Mouse (Mus musculus) erythroblast, adult 5-6 weeks (primary cell): ENCODE results near the gene Fgf7. TPM values are rescaled to one million over a fixed set of nuclear protein-coding genes. Genes with fewer than 3 reads are reported as not detected.

Experiments
- ATAC-seq: replicated peaks from 2 replicates; pipeline ENCODE4 v1.8.0; 2016; ENCODE audit warnings: moderate number of reproducible peaks, mild to moderate bottlenecking, moderate TSS enrichment, inconsistent platforms; ENCODE audit not compliant: poor library complexity, low FRiP score, severe bottlenecking
- total RNA-seq, 2 experiments: library from RNA; stranded (forward) in 1 of 2; stranded (reverse) in 1 of 2; fragments of 150-400 nt in 1 of 2; fragments of 200-764, 138-1000 nt in 1 of 2; gene quantifications; 2 replicates each; pipeline versions ENCODE4 v1.2.3 to v1.2.4; 2015 to 2017; ENCODE audit warnings: low replicate concordance in 2 of 2

The Fgf7 gene
- total RNA-seq (2015; ENCODE audit: low replicate concordance) (not detected in 2 replicates), total RNA-seq (2017; ENCODE audit: low replicate concordance) (not detected in 2 replicates)

GRCm38 (mm10) chr2:126034379-126035005 is at the start of gene Fgf7:
TSS of gene Fgf7 (plus strand) at chr2:126034658.
- ATAC-seq: no peak

GRCm38 (mm10) chr2:126002291-126002690 is 32.2 kb upstream of the Fgf7 start:
- ATAC-seq: no peak

- no peak for ATAC-seq
These were observed 28.4 kb upstream of the Fgf7 start for GRCm38 (mm10) chr2:126006088-126006487.

GRCm38 (mm10) chr2:126006742-126007141 is 27.7 kb upstream of the Fgf7 start:
- ATAC-seq: no peak

DNA sequence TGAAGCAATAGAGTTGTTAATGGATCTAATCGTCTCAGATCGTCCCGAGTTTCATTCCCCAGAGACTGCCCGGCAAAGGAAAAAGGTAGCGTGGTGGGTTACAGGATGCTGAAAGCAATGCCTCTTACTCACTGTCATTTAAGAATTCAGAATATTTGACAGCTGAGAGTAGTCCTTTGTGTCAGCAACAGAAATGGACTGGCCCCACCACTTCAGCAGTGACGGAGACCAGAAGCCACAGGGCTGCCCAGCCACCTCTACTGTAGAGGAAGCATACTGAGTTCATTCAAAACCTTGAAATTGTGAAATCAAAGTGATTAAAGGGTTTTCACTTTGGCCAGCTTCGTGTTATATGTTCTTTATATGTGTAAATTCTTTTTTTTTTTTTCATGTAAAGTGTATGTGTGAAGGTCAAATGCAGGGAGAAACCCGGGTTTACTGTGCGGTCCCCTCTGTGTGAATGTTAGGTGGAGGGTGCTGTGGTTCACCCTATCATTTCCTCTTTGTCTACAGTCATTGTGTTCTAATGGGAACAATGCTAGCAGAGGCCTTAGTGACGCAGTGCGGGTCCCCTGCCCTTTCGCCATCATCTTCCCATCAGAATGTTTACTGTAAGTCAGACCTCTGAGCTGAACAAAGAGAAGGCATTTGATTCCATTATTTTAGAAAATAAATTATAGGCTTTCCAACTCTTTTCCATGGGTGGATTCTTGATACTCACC is 19.3 kb upstream of the Fgf7 start:
- ATAC-seq: no peak

DNA sequence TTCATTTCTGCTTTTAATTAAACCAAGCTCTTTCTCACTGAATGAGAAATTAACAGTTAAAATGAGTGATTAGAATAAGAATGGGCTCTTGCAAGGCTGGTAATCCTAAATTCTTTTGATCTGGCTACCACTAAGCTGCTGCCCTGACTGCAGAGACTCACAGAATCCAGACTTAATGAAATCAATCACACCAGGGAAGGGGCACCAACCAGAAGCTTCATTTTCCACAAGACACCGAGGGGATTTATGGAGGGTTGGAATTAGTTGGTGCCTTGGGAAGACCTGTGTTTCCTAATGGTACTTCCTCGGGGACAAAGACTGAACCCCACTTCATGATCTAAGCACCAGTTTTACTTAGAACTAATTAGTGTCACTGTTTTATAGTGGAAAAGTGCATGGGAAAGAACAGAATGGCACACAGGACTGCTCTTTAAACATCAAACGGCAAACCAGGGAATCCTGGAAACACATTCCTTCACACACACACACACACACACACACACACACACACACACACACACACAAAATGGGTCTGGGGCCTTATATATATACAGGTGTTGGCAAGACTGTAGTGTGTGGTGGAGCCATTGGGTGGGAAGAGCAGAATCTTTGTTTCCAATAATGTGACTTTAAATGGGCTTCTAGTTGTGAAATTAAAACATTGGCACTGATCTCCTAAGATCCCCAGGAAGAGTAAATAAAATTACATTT is 18.5 kb upstream of the Fgf7 start:
- no peak for ATAC-seq

GRCm38 (mm10) chr2:126031186-126031900 is 3.1 kb upstream of the Fgf7 start:
- no peak for ATAC-seq

GRCm38 (mm10) chr2:126033114-126033972 is 1.1 kb upstream of the Fgf7 start:
- no peak for ATAC-seq

- ATAC-seq: no peak
These were observed 734 bp downstream of the Fgf7 start for GRCm38 (mm10) chr2:126035013-126035770.

DNA sequence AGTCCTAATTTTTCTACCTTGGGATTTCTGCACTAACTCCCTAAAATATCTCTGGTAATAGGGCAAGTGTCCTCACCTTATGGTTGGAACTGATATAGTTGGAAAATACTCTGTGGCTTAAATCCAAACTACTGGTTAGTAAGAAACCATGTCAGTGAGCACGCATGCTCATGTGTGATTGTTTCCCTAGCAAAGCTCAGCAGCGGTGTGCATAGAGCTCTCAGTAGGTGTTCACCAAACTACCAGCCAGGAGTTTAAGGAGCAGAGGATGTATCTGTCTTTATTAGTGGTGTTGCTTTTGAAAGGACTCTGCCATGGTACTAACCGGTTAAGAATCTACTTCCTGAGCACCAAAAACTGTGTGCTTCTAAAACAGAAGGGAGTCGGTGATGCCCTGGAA is 1.7 kb downstream of the Fgf7 start:
- ATAC-seq: no peak

- no peak for ATAC-seq
These were observed 4.0 kb downstream of the Fgf7 start for GRCm38 (mm10) chr2:126038221-126039000.

DNA sequence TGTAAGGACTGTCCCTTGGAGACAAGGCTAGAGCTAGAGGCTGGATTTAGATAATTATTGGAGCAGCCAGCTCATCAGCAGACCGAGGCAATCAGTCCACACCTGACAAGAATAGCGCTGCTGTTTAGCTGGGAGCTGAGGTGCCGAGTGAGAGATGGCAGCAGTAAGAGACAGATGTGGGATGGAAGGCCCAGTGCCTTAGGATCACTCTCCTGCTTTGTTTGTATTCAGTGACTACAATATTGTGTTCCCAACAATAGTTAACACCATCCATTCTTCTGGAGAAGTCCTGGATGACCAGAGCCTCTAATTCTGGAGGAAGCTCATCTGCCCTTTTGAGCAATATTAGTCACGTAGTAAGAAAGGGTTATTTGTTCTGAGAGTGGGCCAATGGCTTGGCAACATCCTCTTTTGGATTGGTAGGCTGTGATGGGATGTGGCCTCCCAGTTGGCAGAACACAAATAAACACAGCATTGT is 5.0 kb downstream of the Fgf7 start:
- ATAC-seq: no peak

DNA sequence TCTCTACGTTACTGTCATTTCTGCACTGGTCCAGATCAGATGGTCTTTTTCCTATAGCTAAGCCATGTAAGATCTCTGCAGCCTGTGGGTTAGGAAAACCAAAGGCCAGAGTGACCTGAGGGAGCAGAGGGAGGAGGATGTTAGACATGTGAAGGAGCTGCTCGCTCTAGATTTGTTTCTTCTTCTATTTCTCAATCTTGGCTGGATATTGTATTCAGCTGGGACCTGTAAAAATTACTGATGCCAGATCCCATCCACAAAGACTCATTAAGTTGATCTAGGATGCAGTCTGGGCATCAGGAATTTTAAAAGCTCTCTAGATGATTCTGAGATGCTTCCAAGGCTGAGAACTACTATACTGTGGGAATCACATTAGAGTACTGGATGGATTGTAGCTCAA is 6.2 kb downstream of the Fgf7 start:
- ATAC-seq: no peak

DNA sequence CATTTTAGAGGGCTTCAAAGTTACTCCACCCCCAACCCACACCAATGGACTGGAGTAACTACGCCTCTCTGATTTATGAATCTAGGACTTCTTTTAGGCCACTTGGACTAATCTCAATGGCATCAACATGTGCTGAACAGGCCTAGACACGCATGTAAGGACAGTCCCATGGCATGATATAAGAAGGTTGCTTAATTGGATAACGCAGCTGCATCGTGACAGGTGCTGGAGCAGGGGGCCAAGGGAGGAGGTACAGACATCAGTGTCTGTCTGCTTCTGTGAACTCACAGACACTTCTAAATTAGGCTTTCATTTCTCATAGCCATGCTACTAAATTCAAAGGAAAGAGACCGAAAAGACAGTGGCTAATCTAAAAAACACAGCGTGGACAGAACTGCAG is 6.8 kb downstream of the Fgf7 start:
- no peak for ATAC-seq

DNA sequence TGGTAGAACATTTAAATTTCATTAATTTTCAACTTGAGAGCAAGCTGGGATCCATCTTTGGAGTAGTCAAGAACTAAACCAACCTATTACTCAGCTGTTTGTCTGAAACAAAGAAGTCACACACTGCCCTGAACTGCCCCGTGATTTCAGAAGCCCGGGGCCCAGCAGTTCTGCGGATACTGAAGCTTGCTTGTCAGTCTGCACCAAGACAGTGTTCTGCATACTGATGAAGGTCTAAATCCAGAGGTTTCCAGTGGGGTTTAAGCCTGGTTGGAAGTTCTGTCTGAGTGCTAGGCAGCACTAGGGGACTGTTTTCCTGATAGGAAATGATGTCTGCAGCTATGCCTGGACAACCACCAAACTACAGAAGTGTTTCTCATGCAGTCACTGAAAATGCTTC is 8.2 kb downstream of the Fgf7 start:
- ATAC-seq: no peak

GRCm38 (mm10) chr2:126045621-126046020 is 11.2 kb downstream of the Fgf7 start:
- no peak for ATAC-seq

DNA sequence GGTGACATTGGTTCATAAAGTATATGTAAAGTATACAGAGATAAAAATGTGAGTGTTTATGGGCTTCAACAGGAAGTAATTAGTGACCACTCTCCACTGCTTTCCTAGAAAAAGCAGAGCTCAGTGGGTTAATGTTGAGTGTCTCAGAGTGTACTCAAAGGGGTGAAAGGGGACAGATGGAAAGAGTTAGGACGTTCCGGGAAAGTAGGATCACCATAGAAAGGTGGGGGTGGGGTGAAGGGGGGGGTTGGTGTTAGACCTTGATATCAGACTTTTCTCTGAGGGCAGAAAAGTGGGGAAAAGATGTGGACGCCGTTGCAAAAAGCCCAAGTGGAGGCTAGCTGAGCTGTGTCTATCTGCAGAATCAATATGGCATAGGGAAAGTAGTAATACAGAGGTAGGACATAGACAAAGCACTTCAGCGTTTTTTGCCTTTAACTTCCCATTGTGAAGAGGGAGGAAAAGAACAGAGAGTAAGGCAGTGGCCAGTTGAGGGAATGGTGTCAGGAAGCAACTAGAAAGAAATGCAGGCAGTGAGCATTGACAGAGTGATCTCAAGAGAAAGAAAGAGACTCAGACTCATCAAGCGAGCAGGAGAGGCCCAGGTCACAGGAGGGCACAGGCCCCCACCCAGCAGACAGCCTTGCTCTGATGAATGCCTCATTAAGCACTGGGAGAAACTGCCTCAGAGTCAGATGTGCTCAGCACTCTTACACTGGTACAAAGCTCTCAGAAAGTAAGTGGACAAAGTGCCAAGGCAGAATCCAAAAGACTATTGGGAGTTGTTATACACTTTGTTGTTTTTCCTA is 18.5 kb downstream of the Fgf7 start:
- ATAC-seq: no peak
